Mouse (Mus musculus) embryonic facial prominence, embryonic 15.5 days (tissue): Measurements from ENCODE around the gene Hnrnpl. TPM values are rescaled to one million over a fixed set of nuclear protein-coding genes. Genes with fewer than 3 reads are reported as not detected.
A peak's percentile ranks its signal among the peaks of the same experiment; 100 is the strongest.

ENCODE experiments used
- ATAC-seq: fragments of 200-750 bp; cut with Nextera tagmentation; 2 replicates; pipeline ENCODE4 v1.8.0; 2017; ENCODE audit warnings: low read depth, moderate TSS enrichment; ENCODE audit not compliant: insufficient number of reproducible peaks, low FRiP score, low TSS enrichment
- H3K27ac ChIP-seq: fragments of 300-500 bp; sonication (generic); replicated peaks from 2 replicates; pipeline ENCODE4 v1.5.1; 2015; ENCODE audit warnings: mild to moderate bottlenecking, inconsistent platforms
- H3K27me3 ChIP-seq: fragments of 300-500 bp; sonication (generic); 2 replicates; pipeline ENCODE4 v1.6.1; 2015; ENCODE audit warnings: inconsistent platforms
- H3K36me3 ChIP-seq: fragments of 300-500 bp; sonication (generic); 2 replicates; pipeline ENCODE4 v1.6.1; 2015; ENCODE audit warnings: mild to moderate bottlenecking, inconsistent platforms
- H3K4me1 ChIP-seq: fragments of 300-500 bp; sonication (generic); 2 replicates; pipeline ENCODE4 v1.6.1; 2015; ENCODE audit warnings: inconsistent platforms
- H3K4me2 ChIP-seq: fragments of 300-500 bp; sonication (generic); replicated peaks from 2 replicates; pipeline ENCODE4 v1.6.1; 2015; ENCODE audit warnings: mild to moderate bottlenecking, inconsistent platforms
- H3K4me3 ChIP-seq: fragments of 300-500 bp; sonication (generic); replicated peaks from 2 replicates; pipeline ENCODE4 v1.5.1; 2015; ENCODE audit warnings: mild to moderate bottlenecking, inconsistent platforms
- H3K9ac ChIP-seq: fragments of 300-500 bp; sonication (generic); 2 replicates; pipeline ENCODE4 v1.6.1; 2015; ENCODE audit warnings: inconsistent platforms
- H3K9me3 ChIP-seq: fragments of 300-500 bp; sonication (generic); replicated peaks from 2 replicates; pipeline ENCODE4 v1.6.1; 2016; ENCODE audit warnings: inconsistent platforms
- WGBS: fragments of 180-500 bp; shearing (Covaris S2); methylation state at CpG from one replicate; pipeline ENCODE4 v1.1.7; 2015; 5-methylcytosine and 5-hydroxymethylcytosine counted together
- polyA plus RNA-seq: library from polyadenylated mRNA; unstranded; fragments of >200 nt; fragmentation: Nextera tagmentation; extraction: Ambion mirVana; gene quantifications from 2 replicates; pipeline ENCODE4 v1.2.1, GENCODE M21; 2015

Gene Hnrnpl
- polyA plus RNA-seq, 1 experiment from 2014 or later, result 211 TPM

DNA sequence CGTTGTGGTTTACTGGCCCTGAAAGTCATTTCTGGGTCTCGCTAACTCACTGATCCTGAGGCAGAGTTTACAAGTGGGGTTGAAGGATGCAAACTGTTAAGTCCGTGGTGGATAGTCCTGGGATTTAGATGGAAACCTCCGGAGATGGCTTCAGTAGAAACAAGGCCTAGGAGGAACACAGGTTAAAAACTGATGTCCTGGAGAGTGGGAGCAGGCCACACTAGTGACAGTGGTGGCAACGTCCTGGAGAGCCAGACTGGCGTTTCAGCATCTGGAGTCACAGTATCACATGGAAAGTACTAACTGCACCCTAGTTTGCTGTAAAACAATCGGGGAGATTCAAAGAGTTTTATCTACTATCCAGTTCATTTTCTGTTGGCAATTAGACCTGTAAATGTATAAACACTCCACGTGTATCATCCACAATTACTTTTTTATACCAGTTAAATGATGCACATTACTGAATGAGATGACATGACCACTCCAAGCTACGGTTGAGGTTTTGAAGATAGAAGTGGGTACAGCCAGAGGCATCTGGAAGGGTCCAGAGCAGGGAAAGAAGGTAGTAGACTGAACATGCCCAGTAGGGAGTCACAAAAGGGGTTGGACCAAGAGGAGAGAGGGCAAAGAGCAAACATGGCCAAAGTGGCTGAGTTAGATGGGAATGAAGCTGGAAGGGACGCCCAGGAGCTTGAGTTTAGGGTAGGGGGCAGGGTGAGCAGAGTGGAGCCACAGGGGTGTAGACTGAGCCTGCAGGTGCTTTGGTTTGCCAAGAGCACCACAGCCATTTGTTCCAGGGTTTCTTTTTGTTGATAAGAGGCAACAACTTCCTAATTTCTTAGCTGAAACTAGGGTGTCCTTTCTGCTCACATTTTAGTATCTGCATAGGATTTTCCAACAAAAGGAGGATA lies 14.9 kb downstream of the Hnrnpl start:
- H3K9ac ChIP-seq, result no peak overlapping the region
- no peak for ATAC-seq
- no peaks in the 10 kb centered on the region for H3K9me3 ChIP-seq
- H3K4me3 ChIP-seq, result no peak overlapping the region
- H3K4me2 ChIP-seq, result no peak overlapping the region
- H3K27me3 ChIP-seq, result no peaks in the 10 kb centered on the region
- H3K4me1 ChIP-seq, result peaks cover 51% of the 10 kb centered on the region
- H3K27ac ChIP-seq, result peak overlapping the region; percentile 92
- H3K36me3 ChIP-seq, result peaks cover 46% of the 10 kb centered on the region
- 49% methylated on average over 10 of the region's 10 CpGs for WGBS

DNA sequence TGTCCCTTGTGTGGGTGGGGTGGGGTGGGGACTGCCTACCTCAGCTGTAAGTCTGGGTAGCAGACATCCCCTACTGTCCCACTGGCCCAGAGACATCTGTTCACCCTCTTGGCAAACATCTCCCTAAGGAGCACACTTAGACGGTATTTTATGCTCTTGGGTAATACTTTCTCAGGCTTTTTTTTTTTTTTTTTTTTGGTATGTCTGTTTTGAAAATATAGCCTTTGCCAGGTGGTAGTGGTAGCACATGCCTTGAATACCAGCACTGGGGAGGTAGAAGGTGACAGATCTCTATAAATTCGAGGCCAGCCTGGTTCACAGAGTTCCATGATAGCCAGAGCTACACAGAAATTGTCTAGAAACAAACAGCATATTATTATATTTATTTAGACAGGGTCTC lies 15.6 kb downstream of the Hnrnpl start:
- H3K9me3 ChIP-seq, result no peaks in the 10 kb centered on the region
- no peaks in the 10 kb centered on the region for H3K27me3 ChIP-seq
- WGBS, result 38% methylated on average over 2 of the region's 2 CpGs
- H3K4me3 ChIP-seq, result no peak overlapping the region
- H3K9ac ChIP-seq, result no peak overlapping the region
- peaks cover 42% of the 10 kb centered on the region for H3K36me3 ChIP-seq
- no peak overlapping the region for H3K4me2 ChIP-seq
- ATAC-seq, result no peak
- peak overlapping the region; percentile 92 for H3K27ac ChIP-seq
- H3K4me1 ChIP-seq, result peaks cover 49% of the 10 kb centered on the region

DNA sequence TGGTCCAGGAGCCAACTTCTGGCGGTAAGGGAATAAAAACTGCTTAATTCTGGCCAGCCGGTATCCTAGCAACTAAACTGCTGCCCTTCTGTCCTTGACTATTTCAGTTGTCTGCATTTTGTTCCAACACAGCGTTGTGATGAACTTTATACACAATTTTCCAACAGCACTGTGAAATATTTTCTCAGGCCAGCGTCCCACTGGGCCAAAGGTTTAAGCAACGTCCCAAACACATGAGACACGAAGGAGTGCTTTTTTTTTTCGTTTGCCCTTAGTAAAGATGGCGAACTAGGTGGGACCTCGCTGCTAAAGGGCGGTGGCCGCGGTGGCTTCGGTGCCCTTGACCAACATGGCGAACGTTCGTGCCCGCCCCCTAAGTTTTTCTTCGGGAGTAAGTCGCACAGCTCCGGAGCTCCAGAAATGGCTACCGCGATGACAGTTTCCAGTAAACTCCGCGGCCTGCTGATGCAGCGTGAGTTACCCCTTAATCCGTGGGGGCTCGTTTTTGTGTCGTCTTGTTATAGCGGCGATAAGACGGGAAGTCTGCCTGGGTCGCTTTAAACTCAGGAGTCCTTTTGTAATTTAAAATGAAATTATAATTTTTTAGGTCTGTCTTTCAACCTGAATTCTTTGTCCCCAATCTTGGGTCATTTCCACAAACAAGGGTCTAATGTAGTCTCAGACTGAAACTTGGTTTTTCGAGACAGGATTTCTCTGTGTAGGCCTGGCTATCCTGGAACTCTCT lies 16.8 kb downstream of the Hnrnpl start, which contains the start of gene Ech1:
Gene Ech1, plus strand, starts transcription at position 277 of the 745 bp plus-strand sequence.
- peak within 1 kb of the TSS; percentile 55 for H3K4me2 ChIP-seq
- peak within 1 kb of the TSS; percentile 92 for H3K27ac ChIP-seq
- peaks cover 40% of the 10 kb centered on the region for H3K36me3 ChIP-seq
- peaks cover 44% of the 10 kb centered on the region for H3K4me1 ChIP-seq
- WGBS, result 2% methylated on average over 33 of the region's 33 CpGs
- peak within 1 kb of the TSS; percentile 53 for H3K4me3 ChIP-seq
- H3K27me3 ChIP-seq, result no peaks in the 10 kb centered on the region
- ATAC-seq, result peak; percentile 77
- H3K9ac ChIP-seq, result peak within 1 kb of the TSS; percentile 44
- H3K9me3 ChIP-seq, result no peaks in the 10 kb centered on the region

DNA sequence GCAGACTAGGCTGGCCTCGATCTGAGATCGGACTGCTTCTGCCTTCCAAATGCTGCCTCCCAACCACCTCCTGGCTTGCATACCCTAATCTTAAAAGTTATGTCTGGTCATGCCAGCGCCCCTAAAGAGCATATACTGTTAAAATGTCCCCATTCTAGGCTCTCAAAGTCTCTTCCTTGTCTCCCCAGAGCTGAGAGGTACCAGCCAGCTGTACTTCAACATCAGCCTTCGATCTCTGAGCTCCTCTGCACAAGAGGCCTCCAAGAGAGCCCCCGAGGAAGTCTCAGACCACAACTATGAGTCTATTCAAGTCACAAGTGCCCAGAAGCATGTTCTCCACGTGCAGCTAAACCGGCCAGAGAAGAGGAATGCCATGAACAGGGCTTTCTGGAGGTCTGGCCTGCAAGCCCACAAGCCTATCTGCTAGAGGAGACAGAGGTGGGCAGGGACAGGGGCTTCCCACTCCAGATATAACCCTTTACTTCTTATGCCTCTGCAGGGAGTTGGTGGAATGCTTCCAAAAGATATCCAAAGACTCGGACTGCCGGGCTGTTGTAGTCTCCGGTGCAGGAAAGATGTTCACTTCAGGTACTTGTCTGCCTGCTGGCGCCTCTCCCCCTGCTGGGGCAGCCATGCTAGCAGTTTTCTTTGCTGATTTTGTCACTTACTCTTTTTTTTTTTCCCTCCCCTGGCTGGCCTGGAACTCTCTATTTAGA lies 17.5 kb downstream of the Hnrnpl start:
- Histone ChIP-seq H3K4me1 (peaks cover 37% of the 10 kb centered on the region), H3K4me2 (peak overlapping the region; percentile 55), H3K4me3 (peak overlapping the region; percentile 53), H3K27me3 (no peaks in the 10 kb centered on the region), H3K36me3 (peaks cover 40% of the 10 kb centered on the region), H3K9me3 (no peaks in the 10 kb centered on the region), H3K9ac (peak overlapping the region; percentile 44), H3K27ac (peak overlapping the region; percentile 92)
- ATAC-seq, result no peak; the same call in 1 of the 2 replicates
- WGBS, result 38% methylated on average over 11 of the region's 11 CpGs

DNA sequence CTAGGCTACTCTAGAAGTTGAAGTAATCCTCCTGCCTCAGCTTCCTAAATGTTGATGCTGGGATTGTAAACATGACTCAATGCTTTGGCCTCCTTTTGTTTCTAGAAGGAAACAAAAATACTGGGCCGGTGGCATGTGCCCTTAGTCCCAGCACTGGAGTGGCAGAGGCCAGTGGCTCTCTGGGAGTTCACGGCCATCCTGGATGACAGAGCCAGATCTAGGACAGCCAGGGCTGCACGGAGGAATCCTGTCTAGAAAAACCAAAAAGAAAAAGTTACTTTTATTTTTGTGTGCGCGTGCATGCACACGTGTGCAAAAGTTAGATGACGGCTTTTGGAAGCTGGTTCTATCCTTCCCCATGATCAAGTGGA lies 18.0 kb downstream of the Hnrnpl start:
- Histone ChIP-seq H3K36me3 (peaks cover 40% of the 10 kb centered on the region), H3K4me3 (peak overlapping the region; percentile 53), H3K9me3 (no peaks in the 10 kb centered on the region), H3K4me1 (peaks cover 36% of the 10 kb centered on the region), H3K27me3 (no peaks in the 10 kb centered on the region), H3K27ac (peak overlapping the region; percentile 92), H3K9ac (no peak overlapping the region), H3K4me2 (peak overlapping the region; percentile 55)
- ATAC-seq, result no peak
- 93% methylated on average over 7 of the region's 7 CpGs for WGBS

DNA sequence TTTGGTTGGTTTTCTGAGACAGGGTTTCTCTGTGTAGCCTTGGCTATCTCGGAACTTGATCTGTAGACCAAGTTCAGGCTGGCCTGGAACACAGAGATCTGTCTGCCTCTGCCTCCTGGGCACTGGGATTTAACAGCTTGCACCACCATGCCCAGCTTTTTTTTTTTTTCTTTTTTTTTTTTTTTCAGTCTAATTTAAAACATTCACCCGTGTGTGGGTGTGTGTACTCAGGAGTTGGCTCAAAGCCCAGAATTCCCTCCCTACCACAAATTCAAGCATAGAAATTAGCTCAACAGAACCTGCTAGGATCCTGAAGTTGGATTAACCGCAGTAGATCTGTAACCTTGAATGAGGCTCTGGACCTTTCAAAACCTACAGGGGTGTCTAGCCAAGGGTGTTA lies 19.0 kb downstream of the Hnrnpl start:
- Histone ChIP-seq H3K4me1 (peaks cover 34% of the 10 kb centered on the region), H3K27ac (0 out of 2 replicates have a peak overlapping the region, but pooled peaks have one; percentile 39), H3K4me3 (no peak overlapping the region), H3K27me3 (no peaks in the 10 kb centered on the region), H3K9me3 (no peaks in the 10 kb centered on the region), H3K9ac (no peak overlapping the region), H3K4me2 (no peak overlapping the region), H3K36me3 (peaks cover 39% of the 10 kb centered on the region)
- WGBS, result 25% methylated on average over 3 of the region's 3 CpGs
- no peak for ATAC-seq

DNA sequence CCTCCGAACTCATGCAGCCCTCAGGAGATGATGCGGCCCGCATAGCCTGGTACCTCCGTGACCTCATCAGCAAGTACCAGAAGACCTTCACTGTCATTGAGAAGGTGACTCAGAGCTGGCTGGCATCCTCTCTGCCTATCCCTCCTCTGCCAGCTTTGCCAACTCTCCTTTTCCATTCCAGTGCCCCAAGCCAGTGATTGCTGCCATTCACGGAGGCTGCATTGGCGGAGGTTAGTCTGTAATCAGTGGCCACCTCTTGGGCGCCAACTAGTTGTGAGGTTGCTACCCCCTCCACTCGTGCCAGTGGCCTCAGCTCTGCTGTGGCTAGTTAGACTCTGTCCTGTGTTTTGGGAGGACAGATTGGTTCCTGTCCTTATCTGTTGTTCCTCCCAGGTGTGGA lies 21.5 kb downstream of the Hnrnpl start:
- no peak overlapping the region for H3K27ac ChIP-seq
- peaks cover 16% of the 10 kb centered on the region for H3K4me1 ChIP-seq
- no peak overlapping the region for H3K4me3 ChIP-seq
- H3K9ac ChIP-seq, result no peak overlapping the region
- H3K27me3 ChIP-seq, result no peaks in the 10 kb centered on the region
- peaks cover 33% of the 10 kb centered on the region for H3K36me3 ChIP-seq
- WGBS, result 92% methylated on average over 8 of the region's 8 CpGs
- ATAC-seq, result no peak
- no peak overlapping the region for H3K4me2 ChIP-seq
- no peaks in the 10 kb centered on the region for H3K9me3 ChIP-seq

DNA sequence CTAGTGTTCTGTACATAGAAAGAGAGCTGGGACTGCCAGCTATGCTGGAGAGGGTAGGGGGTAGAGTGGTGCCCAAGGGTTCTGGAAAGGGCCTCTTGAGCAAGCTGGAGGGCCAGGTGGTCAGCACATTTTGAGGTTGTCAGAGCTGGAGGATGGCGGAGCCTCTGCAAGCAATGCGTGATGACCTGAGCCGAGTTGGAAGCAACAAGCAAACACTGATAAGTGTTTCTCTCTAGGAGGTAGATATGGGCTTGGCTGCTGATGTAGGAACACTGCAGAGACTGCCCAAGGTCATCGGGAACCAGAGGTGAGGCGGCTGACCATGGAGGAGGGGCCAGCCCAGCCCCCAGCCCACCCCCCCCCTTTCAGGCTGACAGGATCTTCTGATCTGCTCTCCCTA lies 22.6 kb downstream of the Hnrnpl start:
- peaks cover 10% of the 10 kb centered on the region for H3K4me1 ChIP-seq
- peaks cover 33% of the 10 kb centered on the region for H3K36me3 ChIP-seq
- ATAC-seq, result no peak
- no peaks in the 10 kb centered on the region for H3K9me3 ChIP-seq
- WGBS, result 95% methylated on average over 5 of the region's 5 CpGs
- H3K9ac ChIP-seq, result no peak overlapping the region
- H3K4me2 ChIP-seq, result no peak overlapping the region
- no peak overlapping the region for H3K27ac ChIP-seq
- no peak overlapping the region for H3K4me3 ChIP-seq
- H3K27me3 ChIP-seq, result no peaks in the 10 kb centered on the region

DNA sequence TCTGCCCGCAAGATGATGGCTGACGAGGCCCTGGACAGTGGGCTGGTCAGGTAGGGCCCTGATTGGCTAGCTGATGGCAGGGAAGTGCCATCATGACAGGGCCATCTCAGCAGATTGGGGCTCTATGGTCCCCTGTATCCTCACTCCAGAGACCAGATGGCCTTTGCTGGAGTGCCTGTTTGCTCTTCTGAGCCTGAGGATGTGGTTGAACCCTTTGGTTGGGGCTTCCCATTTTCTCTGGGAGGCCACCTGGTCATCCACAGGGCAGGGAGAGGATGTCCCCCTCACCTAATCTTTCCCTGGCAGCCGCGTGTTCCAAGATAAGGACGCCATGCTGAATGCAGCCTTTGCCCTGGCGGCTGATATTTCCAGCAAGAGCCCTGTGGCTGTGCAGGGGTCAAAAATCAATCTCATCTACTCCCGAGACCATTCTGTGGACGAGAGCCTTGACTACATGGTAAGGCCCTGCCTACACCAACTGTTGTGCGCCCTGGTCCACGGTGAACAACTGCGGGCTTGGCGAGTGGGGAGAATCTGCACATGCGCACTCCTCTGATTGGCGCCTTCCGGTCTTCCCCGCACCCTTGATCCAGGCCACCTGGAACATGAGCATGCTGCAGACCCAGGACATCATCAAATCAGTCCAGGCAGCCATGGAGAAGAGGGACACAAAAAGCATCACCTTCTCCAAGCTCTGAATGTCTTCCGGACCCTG lies 23.2 kb downstream of the Hnrnpl start:
- H3K36me3 ChIP-seq, result peaks cover 33% of the 10 kb centered on the region
- no peak overlapping the region for H3K4me3 ChIP-seq
- H3K4me2 ChIP-seq, result no peak overlapping the region
- 89% methylated on average over 17 of the region's 17 CpGs for WGBS
- ATAC-seq, result no peak
- H3K9ac ChIP-seq, result no peak overlapping the region
- no peak overlapping the region for H3K27ac ChIP-seq
- H3K27me3 ChIP-seq, result no peaks in the 10 kb centered on the region
- H3K4me1 ChIP-seq, result peaks cover 4% of the 10 kb centered on the region
- H3K9me3 ChIP-seq, result no peaks in the 10 kb centered on the region

DNA sequence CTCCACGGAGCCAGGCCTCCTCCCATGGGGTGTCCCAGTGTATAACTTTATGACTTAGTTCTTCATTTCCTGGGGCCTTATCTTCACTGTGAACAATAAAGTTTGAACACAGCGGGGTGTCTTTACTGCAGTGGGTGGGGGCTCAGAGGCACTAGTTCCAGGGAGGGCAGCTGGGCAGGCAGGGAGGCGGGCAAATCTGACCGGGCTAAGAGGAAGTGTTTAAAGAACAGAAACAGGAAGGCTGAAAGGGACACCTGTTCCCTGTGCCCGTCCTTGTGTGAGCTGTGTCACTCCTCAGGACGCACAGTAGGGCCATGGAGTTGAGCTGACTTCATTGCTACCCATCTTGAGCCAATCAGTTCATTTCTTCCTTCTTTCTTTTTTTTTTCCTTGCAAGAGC lies 23.8 kb downstream of the Hnrnpl start:
- Histone ChIP-seq H3K9me3 (no peaks in the 10 kb centered on the region), H3K4me2 (no peak overlapping the region), H3K27me3 (no peaks in the 10 kb centered on the region), H3K36me3 (peaks cover 33% of the 10 kb centered on the region), H3K9ac (no peak overlapping the region), H3K4me3 (no peak overlapping the region), H3K4me1 (0 out of 2 replicates have a peak, but pooled peaks cover 3% of the 10 kb centered on the region), H3K27ac (no peak overlapping the region)
- WGBS, result 77% methylated on average over 6 of the region's 6 CpGs
- ATAC-seq, result no peak
